Mouse (Mus musculus) mouse trophoblast stem cell (cell line): ENCODE measurements around the gene Ccdc167.
"Not testable (repeated sequence)": the region's sequence is repeated elsewhere in the genome, so short reads cannot be mapped to it uniquely, and the experiment has no call there.

Source experiments
- in situ Hi-C, 2 experiments: fragments of 300-500 bp; cut with MseI, MboI; formaldehyde crosslinking; loops; 2 replicates in 1 of 2; 3 replicates in 1 of 2; pipeline ENCODE4 v1.15.1; 2025

The Ccdc167 gene

DNA sequence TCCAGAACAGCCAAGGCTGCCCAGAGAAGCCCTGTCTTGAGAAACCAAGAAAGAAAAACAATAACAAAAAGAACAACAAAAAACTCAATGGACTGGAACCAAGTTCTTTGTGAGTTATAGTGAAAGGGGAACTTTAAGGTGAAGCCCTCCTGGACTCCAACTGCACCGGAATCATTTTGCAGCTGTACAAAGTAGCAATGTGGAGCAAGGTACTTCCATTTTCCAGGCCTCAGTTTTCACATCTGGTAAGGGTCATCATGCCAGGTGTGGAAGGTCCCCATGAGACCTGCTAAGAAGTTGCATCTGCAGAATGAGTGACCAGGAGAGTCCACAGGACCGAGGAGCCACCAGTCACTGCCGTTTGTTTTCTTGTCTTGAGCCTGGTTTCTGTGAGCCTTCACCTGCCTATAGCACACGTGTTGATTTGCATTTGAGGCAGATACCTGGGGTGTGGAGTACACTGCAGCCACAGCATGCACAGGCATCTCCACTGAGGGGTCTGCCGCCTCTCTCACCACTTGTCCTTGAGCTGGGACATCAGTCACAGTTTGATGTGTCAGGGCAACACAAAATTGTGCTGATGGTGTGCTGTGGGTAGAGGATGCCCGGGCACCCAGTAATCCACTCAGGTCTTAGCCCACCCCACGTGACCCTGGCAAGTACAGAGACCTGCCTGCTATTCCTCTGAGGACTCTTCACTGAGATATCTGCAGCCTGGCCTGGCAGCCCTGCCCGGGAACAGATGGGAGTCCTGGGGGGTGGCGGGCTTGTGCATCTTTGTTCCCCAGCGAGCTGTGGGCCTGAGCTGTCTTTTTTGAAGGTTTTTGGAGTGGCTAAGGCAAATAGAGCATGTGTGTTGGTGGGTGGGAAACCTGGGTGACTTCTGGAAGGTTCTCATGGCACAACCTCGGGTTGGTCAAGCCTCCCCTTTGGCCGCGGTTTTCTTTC, 3.1 kb upstream of the Ccdc167 start:
- in situ Hi-C loops = no loop called here

GRCm38 (mm10) chr17:29718660-29719059, 1.8 kb upstream of the Ccdc167 start:
- in situ Hi-C loops = no loop called here

- in situ Hi-C loops = not testable (repeated sequence)
These were observed 3.1 kb downstream of the Ccdc167 start for GRCm38 (mm10) chr17:29713734-29714133.

DNA sequence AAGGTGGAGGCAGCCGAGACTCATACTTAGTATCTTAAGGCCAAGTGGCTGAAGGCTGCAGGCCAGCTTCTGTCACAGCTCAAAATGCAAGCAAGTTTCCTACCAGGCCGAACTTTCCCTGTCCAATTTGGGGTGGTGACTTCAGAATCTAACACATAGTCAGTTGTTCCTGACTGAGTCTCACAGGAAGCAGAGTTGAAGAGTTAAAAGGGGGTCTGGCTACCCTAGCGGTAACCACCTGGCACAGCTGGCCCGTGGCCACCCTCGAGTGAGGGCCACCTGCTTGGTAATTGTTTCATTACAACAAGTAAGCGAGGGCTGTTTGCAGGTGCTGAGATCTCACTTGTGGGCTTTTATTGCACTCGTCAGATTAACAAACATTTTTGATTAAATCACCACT, 4.3 kb downstream of the Ccdc167 start:
- in situ Hi-C loops = no loop called here

DNA sequence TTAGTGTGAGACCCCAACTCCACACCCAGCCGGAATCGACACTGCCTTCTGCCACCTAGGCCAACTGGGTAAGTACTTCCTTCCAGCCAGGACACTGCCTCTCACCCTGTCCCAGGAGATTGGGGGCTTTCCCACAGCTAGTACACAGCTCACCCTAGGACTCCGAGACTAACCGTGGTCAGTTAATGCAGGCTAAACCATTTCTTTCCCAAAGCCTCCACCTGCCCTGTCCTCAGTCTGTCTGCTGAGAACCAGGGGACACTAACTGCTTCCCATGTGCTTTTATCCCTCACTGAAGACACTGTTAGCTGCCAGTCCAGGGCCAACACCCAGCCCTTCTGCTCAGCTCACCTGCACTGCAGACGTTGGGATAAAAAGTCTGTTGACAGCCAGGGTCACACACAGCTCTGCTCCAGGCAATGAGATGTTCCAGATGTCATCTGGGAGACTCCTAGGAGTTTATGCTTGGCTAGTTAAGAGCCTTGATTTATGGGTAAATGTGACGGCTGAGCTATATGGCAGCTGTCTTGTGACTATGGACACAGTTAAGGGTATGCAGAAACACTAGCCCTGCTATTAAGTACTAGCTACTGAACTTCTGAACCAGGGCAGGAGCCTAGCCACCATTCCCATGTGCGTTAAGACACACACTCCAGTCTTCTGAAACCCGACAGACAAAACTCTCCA, 5.0 kb downstream of the Ccdc167 start:
- in situ Hi-C loops = no loop called here

DNA sequence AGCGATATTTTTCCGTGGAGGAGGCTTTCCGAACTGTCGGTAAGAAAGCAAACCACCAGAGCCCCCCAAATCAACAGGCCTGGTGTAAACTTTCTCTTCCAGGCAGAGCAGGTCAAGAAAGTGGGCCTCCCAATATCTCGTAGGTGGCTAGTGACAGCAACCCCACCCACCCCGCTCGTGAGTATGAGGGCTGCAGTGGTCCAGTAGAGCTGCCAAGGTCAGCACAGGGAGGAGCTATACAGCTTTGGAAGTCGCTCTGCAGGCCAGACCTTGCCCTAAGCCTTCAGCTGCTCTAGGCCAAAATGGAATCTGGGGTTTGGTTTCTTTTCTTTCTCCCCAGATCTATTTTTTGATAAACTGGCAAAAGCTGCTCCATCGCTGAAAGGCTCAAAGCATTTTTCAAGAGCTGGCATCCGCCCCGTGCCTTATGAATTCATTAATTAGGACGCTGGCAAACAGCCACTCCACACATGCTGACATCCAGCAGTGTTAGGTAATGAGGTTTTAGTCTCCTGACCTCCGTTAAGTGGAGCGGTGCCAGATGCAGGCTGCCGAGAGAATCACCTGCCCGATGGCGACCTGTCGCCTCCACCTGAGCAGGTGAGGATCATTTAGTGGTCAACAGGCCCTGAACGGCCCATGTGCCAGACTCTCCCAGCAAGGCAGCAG, 5.6 kb downstream of the Ccdc167 start:
- in situ Hi-C loops = no loop called here

DNA sequence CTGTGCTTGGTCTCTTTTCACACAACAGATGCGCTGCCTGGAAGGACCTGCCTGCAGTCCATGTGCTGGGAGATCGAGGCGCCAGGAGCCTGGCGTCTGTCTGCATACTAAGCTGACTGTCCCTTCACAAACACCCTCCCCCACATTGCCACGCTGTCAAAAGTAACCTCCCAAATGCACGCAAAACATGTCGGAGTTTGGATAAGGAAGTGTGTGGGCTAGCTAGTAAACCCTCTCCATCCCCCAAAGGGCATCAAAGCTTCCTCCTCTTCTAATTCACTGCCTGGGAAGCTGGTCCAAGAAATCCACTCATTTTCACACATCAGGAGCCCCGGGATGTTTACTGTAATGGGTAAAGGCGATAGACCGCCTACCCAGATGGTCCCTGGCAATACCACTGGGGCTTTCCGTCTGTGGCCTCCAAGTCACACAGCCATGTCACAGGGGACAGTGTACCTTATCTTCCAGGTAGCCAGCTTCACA, 6.2 kb downstream of the Ccdc167 start:
- in situ Hi-C loops = no loop called here

DNA sequence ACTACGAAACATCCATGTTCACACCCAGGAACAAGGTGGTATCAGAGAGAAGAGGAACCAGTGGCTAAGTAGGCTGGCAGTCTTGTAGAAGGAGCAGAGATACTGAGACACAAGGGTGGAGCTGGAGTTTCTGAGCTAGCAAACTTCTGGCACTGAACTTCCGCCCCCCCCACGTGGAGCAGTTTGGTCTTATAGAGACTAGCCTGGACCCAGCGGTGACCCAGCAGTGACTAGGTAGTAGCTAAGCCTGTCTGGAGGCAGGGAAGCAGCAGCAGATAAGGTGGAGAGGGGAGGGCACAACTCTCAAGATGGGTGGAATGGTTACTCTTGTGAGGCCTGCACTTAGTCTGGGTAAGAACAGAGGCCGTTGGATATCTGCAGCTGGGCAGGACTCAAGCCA, 8.1 kb downstream of the Ccdc167 start:
- in situ Hi-C loops = no loop called here

- in situ Hi-C loops = no loop called here
These were observed 9.8 kb downstream of the Ccdc167 start for GRCm38 (mm10) chr17:29706981-29707545.

DNA sequence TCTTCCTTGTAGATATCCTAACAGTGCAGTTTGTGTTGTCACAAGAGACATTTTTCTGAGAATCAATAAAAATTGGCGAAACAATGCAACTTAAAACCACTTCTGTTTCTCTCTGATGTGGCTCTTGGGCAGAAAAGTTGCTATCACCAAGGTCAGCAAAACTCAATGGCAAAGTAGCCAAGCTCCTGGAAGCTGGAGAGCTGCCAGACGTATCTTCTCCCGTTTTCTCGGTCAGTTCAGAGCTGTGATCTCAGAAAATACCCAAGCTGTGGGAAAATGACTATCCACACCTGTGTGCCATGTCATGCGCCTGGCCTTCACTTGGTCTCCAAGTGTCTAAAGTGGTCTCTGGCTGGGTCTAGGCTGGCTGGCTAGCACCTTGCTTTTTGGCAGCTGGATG, 11.0 kb downstream of the Ccdc167 start:
- in situ Hi-C loops = no loop called here

DNA sequence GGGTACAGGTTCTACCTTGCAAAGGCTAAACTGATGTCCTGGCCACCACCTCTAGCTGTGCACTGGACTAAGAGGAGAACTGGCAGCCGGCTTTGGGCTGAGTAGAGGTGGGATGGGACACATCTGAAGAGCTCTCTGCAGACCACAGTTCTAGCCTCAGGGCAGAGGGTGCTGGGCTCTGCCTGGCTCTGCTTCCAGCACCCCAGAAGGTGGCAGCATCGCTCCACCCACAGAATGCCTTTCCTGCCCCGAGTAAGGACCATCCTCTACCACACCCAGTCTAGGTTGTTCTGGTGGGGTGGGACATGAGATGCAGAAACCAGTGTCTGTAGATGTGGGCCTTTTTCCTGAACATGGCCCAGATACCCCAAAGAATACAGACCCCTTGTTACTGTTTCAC, 12.1 kb downstream of the Ccdc167 start:
- in situ Hi-C loops = no loop called here

DNA sequence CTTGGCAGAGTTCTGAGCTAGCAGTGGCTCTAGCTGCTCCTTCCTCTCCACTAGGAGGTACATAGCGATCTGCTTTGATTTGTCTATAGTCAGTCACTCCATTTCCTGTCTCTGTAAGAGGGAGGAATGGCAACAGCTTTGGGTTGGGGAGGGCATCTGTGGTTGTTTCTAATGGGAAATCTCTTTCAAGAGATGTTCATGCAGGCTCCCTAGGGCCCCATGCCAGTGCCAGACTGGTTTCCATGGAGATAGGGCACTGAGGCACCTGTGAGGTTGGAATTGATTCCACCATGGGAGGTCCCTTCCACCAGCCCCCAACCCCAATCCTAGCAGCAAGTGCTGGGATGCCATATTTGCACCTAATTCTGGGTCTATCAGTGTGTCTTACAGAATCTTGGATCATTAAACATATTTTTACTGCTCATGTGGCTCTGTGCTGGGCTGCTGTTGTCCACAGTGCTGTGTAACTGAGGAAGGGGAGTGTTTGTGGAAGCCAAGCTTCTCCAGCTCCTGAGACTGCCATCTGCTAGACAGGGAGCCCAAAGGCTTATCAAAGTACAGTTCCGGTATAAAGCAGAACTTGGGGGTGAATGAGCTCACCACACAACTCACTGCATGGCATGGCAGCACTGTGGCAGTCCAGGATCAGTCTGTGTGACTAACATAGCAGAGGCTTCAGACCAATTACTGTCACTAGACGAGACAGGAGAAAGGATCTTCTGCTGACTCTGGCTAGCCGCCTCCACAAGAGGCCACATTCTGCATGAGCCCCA, 13.7 kb downstream of the Ccdc167 start:
- in situ Hi-C loops = no loop called here

GRCm38 (mm10) chr17:29700573-29700972, 16.3 kb downstream of the Ccdc167 start:
- in situ Hi-C loops = no loop called here

DNA sequence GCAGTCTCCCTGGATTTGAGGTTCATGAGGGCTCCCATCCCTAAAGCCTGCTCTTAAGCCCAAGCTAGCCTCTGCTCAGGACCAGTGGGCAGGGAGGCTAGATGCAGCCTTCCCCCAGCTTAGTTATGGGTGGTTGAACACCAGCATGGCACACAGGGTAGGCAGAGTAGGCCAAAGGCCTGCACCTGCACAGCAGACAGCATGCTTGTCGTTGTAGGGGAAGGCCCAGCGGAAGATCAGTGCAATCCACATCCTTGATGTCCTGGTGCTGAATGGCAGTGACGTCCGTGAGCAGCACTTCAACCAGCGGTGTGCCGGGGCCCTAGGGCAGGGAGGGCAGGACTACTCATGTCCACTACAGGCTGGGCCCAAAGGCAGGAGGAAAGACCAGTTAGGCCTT, 18.4 kb downstream of the Ccdc167 start:
- in situ Hi-C loops = no loop called here

- in situ Hi-C loops = no loop called here
These were observed 19.9 kb downstream of the Ccdc167 start for GRCm38 (mm10) chr17:29696940-29697339.

DNA sequence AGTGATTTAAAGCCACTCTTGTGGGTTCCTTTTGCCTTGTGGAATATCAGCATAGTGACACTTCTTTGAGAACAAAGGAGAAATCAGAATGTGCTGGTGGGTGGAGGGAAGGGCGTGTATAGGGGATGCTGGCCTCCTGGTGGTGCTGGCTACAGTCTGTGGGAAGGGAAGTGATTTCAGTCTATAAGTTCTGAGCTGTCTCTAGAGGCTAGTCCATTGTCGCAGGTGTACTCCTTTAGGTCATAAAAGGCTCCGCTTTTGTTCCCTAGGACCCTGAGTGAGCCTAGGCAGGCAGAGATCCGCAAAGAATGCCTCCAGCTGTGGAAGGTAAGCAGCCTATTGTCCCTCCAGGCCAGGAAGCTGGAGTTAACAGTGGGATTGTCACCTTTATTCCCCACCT, 22.3 kb downstream of the Ccdc167 start:
- in situ Hi-C loops = no loop called here

DNA sequence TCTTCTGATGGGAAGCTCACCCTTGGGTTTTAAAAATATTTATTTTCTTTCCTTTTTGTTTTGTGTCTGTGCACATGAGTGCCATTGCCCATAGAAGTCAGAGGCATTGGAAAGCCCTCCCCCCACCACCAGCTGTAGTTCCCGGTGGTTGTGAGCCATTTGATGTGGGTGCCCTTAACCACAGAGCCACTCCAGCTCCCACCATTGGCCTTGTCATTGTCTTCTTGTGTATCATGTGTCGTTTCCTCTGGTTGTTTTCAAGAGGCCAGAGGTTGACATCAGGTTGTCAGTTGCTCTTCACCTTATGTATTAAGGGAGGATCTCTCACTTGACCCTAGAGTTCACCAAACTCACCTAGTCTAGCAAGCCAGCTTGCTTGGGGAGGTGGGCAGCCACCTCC, 23.3 kb downstream of the Ccdc167 start:
- in situ Hi-C loops = no loop called here

DNA sequence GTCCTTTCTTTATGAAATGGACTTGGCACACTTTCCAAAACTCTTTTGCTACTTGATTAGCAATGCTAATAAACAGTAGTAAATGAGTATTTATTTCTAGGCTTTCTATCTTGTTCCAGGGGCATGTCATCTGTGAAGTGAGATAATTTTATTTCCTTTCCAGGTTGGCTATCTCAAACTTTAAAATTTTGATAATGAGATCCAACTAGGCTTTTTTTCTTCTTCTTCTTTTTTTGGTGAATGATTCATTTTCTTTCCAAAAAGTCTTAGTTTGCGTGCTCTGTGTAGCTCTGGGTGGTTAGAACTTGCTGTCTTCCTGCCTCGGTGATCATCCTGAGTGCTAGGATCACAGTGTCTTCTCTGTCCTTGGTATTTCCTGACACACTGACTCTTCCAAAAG, 24.0 kb downstream of the Ccdc167 start:
- in situ Hi-C loops = no loop called here

GRCm38 (mm10) chr17:29690257-29690656, 26.6 kb downstream of the Ccdc167 start:
- in situ Hi-C loops = no loop called here

DNA sequence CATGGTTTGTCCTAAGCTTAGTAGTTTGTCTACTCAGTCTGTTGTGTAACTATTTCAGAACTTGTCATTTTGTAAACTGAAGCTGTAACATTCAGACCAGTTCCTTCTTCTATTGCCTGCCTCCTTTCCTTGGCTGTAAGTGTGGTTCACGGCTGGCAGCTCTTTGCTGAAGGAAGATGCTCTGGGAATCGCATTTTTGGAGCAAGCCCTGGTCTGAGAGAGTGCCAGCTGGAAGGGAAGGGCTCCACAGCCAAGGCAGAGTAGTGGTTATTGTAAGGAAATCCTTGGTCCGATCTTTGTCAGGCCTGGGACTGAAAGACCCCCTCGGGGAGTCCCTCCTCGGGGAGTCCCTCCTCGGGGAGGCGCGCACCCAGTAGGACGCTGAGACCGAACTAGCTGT, 28.2 kb downstream of the Ccdc167 start:
- in situ Hi-C loops = no loop called here

GRCm38 (mm10) chr17:29687373-29687772, 29.5 kb downstream of the Ccdc167 start:
- in situ Hi-C loops = no loop called here
